Mouse (Mus musculus) neural tube, embryonic 14.5 days (tissue): Measurements from ENCODE around the gene Scamp1. TPM values are rescaled to one million over a fixed set of nuclear protein-coding genes. Genes with fewer than 3 reads are reported as not detected.

Source experiments
- ATAC-seq: fragments of 200-750 bp; cut with Nextera tagmentation; 2 replicates; pipeline ENCODE4 v1.8.0; 2017; ENCODE audit warnings: low read depth, mild to moderate bottlenecking, moderate TSS enrichment, moderate library complexity
- H3K27ac ChIP-seq: fragments of 300-500 bp; sonication (generic); 2 replicates; pipeline ENCODE4 v1.5.1; 2014; ENCODE audit warnings: low read depth, mild to moderate bottlenecking, control low read depth, low read length, moderate library complexity, mixed read lengths
- H3K27me3 ChIP-seq: fragments of 300-500 bp; sonication (generic); 2 replicates; pipeline ENCODE4 v1.6.1; 2014; ENCODE audit warnings: low read length; ENCODE audit not compliant: control insufficient read depth, insufficient read depth
- H3K36me3 ChIP-seq: fragments of 300-500 bp; sonication (generic); 2 replicates; pipeline ENCODE4 v1.6.1; 2014; ENCODE audit warnings: low read length, mixed read lengths; ENCODE audit not compliant: control insufficient read depth, insufficient read depth
- H3K4me1 ChIP-seq: fragments of 300-500 bp; sonication (generic); 2 replicates; pipeline ENCODE4 v1.6.1; 2014; ENCODE audit warnings: low read length; ENCODE audit not compliant: control insufficient read depth, insufficient read depth
- H3K4me2 ChIP-seq: fragments of 300-500 bp; sonication (generic); 2 replicates; pipeline ENCODE4 v1.6.1; 2014; ENCODE audit warnings: mild to moderate bottlenecking, low read depth, low read length, control low read depth
- H3K4me3 ChIP-seq: fragments of 300-500 bp; sonication (generic); 2 replicates; pipeline ENCODE4 v1.5.1; 2014; ENCODE audit warnings: low read depth, low read length, control low read depth, mixed read lengths
- H3K9ac ChIP-seq: fragments of 300-500 bp; sonication (generic); replicated peaks from 2 replicates; pipeline ENCODE4 v1.6.1; 2014; ENCODE audit warnings: low read depth, mild to moderate bottlenecking, control low read depth, low read length, mixed read lengths
- H3K9me3 ChIP-seq: fragments of 300-500 bp; sonication (generic); 2 replicates; pipeline ENCODE4 v1.6.1; 2016; ENCODE audit warnings: low read length; ENCODE audit not compliant: control insufficient read depth
- WGBS: fragments of 180-500 bp; shearing (Covaris S2); extraction: QIAGEN DNeasy Blood & Tissue Kit; methylation state at CpG from one replicate; pipeline ENCODE4 v1.1.7; 2014; 5-methylcytosine and 5-hydroxymethylcytosine counted together
- polyA plus RNA-seq: library from polyadenylated mRNA; unstranded; fragments of >200 nt; fragmentation: Nextera tagmentation; extraction: Ambion mirVana; gene quantifications from 2 replicates; pipeline ENCODE4 v1.2.1, GENCODE M21; 2014

Scamp1 gene
- polyA plus RNA-seq, 1 experiment from 2014 or later, result 181 TPM

GRCm38 (mm10) chr13:94154512-94155296 is 131.0 kb downstream of the Scamp1 start:
- Histone ChIP-seq H3K4me3 (no peak overlapping the region), H3K36me3 (no peaks in the 10 kb centered on the region), H3K27me3 (no peaks in the 10 kb centered on the region), H3K4me2 (no peak overlapping the region), H3K27ac (no peak overlapping the region), H3K9ac (no peak overlapping the region), H3K9me3 (no peaks in the 10 kb centered on the region), H3K4me1 (no peaks in the 10 kb centered on the region)
- ATAC-seq, result no peak
- 89% methylated on average over 15 of the region's 15 CpGs for WGBS

- H3K27ac ChIP-seq, result no peak overlapping the region
- no peak for ATAC-seq
- H3K4me2 ChIP-seq, result no peak overlapping the region
- H3K4me1 ChIP-seq, result no peaks in the 10 kb centered on the region
- H3K4me3 ChIP-seq, result no peak overlapping the region
- WGBS, result 92% methylated on average over 6 of the region's 6 CpGs
- H3K36me3 ChIP-seq, result no peaks in the 10 kb centered on the region
- no peak overlapping the region for H3K9ac ChIP-seq
- H3K27me3 ChIP-seq, result no peaks in the 10 kb centered on the region
- no peaks in the 10 kb centered on the region for H3K9me3 ChIP-seq
Measured at GRCm38 (mm10) chr13:94153658-94154057, 132.0 kb downstream of the Scamp1 start.

DNA sequence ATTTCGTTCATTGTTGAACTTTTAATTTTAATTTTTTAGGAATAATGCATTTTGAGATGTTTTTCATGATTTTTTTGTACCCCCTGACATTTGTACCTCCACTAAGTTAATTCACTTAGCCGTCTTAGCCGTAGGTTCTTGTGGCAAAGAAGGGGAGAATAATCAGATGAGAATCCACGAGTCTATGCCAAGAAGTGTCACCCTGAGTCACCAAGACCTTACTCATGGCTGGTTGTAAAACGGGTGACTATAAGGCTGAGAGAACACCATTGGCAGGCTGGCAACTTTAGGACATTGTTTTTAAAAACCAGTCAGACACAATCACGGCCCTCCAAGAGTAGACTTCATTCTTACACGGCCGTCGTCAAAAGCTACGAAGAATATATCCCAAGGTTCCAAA is 132.8 kb downstream of the Scamp1 start:
- no peaks in the 10 kb centered on the region for H3K9me3 ChIP-seq
- 96% methylated on average over 10 of the region's 10 CpGs for WGBS
- H3K27ac ChIP-seq, result no peak overlapping the region
- ATAC-seq, result no peak
- no peak overlapping the region for H3K4me2 ChIP-seq
- no peaks in the 10 kb centered on the region for H3K36me3 ChIP-seq
- H3K27me3 ChIP-seq, result no peaks in the 10 kb centered on the region
- H3K4me1 ChIP-seq, result no peaks in the 10 kb centered on the region
- no peak overlapping the region for H3K9ac ChIP-seq
- H3K4me3 ChIP-seq, result no peak overlapping the region

Other genes starting within 250 kb of the Scamp1 start
- gene Lhfpl2, start 228.1 kb downstream of the Scamp1 start, polyA plus RNA-seq, result 9.6 and 17.5 TPM in 2 replicates
- 29.7 and 35.7 TPM in 2 replicates for gene Ap3b1, start 73.1 kb upstream of the Scamp1 start, polyA plus RNA-seq